Mouse (Mus musculus): ENCODE results near the gene Smg5. TPM values are rescaled to one million over a fixed set of nuclear protein-coding genes. Genes with fewer than 3 reads are reported as not detected.

The Smg5 gene
- polyA plus RNA-seq, 1 experiment from 2014 or later, result 15.9 TPM

GRCm38 (mm10) chr3:88328956-88329355 lies 7.1 kb upstream of the Smg5 start:
- Histone ChIP-seq H3K27me3 (ENCODE audit: control insufficient read depth, insufficient read depth, low read length) (no peaks in the 10 kb centered on the region), H3K27ac (replicated peaks) (no peak overlapping the region), H3K9ac (ENCODE audit: low read length) (no peak overlapping the region), H3K4me1 (replicated peaks; ENCODE audit: control insufficient read depth, insufficient read depth) (peaks cover 3% of the 10 kb centered on the region; the same call in 1 of the 2 replicates), H3K4me2 (replicated peaks; ENCODE audit: low read depth) (no peak overlapping the region), H3K9me3 (ENCODE audit: control insufficient read depth, low read length) (no peaks in the 10 kb centered on the region), H3K36me3 (ENCODE audit: control insufficient read depth, insufficient read depth, low read length) (peaks cover 9% of the 10 kb centered on the region), H3K4me3 (ENCODE audit: low read depth, low read length) (no peak overlapping the region)
- DNase-seq (ENCODE audit: low spot score) (no peak), ATAC-seq (ENCODE audit: low FRiP score, low TSS enrichment) (no peak)
- WGBS, result 53% methylated on average over 5 of the region's 5 CpGs
- TF ChIP-seq EP300 (optimal IDR thresholded peaks at IDR 0.05) (no peak), CTCF (IDR thresholded peaks at IDR 0.05; ENCODE audit: low read depth) (no peak)

GRCm38 (mm10) chr3:88331282-88331681 lies 4.8 kb upstream of the Smg5 start:
- TF ChIP-seq EP300 (optimal IDR thresholded peaks at IDR 0.05) (no peak), CTCF (IDR thresholded peaks at IDR 0.05; ENCODE audit: low read depth) (peak; percentile 74)
- no peak overlapping the region for H3K4me3 ChIP-seq (ENCODE audit: low read depth, low read length)
- ATAC-seq (ENCODE audit: low FRiP score, low TSS enrichment), result no peak
- no peak overlapping the region for H3K9ac ChIP-seq (ENCODE audit: low read length)
- H3K27me3 ChIP-seq (ENCODE audit: control insufficient read depth, insufficient read depth, low read length), result no peaks in the 10 kb centered on the region
- no peak overlapping the region for H3K4me2 ChIP-seq (replicated peaks; ENCODE audit: low read depth)
- H3K9me3 ChIP-seq (ENCODE audit: control insufficient read depth, low read length), result no peaks in the 10 kb centered on the region
- DNase-seq (ENCODE audit: low spot score), result peak; percentile 61
- no peak overlapping the region for H3K27ac ChIP-seq (replicated peaks)
- 42% methylated on average over 2 of the region's 2 CpGs for WGBS
- H3K36me3 ChIP-seq (ENCODE audit: control insufficient read depth, insufficient read depth, low read length), result peaks cover 9% of the 10 kb centered on the region
- H3K4me1 ChIP-seq (replicated peaks; ENCODE audit: control insufficient read depth, insufficient read depth), result no peaks in the 10 kb centered on the region

GRCm38 (mm10) chr3:88334029-88334658 lies 1.9 kb upstream of the Smg5 start:
- H3K27me3 ChIP-seq (ENCODE audit: control insufficient read depth, insufficient read depth, low read length), result no peaks in the 10 kb centered on the region
- peak; percentile 84 for ATAC-seq (ENCODE audit: low FRiP score, low TSS enrichment)
- 38% methylated on average over 12 of the region's 12 CpGs for WGBS

GRCm38 (mm10) chr3:88334902-88335435 lies 1.1 kb upstream of the Smg5 start:
- DNase-seq (ENCODE audit: low spot score) (no peak), ATAC-seq (ENCODE audit: low FRiP score, low TSS enrichment) (no peak)
- H3K9ac ChIP-seq (ENCODE audit: low read length), result peak overlapping the region; percentile 90
- 28% methylated on average over 3 of the region's 3 CpGs for WGBS
- H3K9me3 ChIP-seq (ENCODE audit: control insufficient read depth, low read length), result no peaks in the 10 kb centered on the region
- H3K27me3 ChIP-seq (ENCODE audit: control insufficient read depth, insufficient read depth, low read length), result no peaks in the 10 kb centered on the region
- peak overlapping the region; percentile 73 for H3K4me2 ChIP-seq (replicated peaks; ENCODE audit: low read depth)
- H3K4me1 ChIP-seq (replicated peaks; ENCODE audit: control insufficient read depth, insufficient read depth), result peaks cover 3% of the 10 kb centered on the region; the same call in 1 of the 2 replicates
- TF ChIP-seq CTCF (IDR thresholded peaks at IDR 0.05; ENCODE audit: low read depth) (no peak), EP300 (optimal IDR thresholded peaks at IDR 0.05) (no peak)
- peak overlapping the region; percentile 95 for H3K27ac ChIP-seq (replicated peaks)
- peaks cover 3% of the 10 kb centered on the region; the same call in 1 of the 2 replicates for H3K36me3 ChIP-seq (ENCODE audit: control insufficient read depth, insufficient read depth, low read length)
- H3K4me3 ChIP-seq (ENCODE audit: low read depth, low read length), result peak overlapping the region; percentile 81

More at GRCm38 (mm10) chr3:88334029-88334658, 1.9 kb upstream of the Smg5 start:
- TF ChIP-seq CTCF (IDR thresholded peaks at IDR 0.05; ENCODE audit: low read depth) (no peak), EP300 (optimal IDR thresholded peaks at IDR 0.05) (peak; percentile 77)
- Histone ChIP-seq H3K4me1 (replicated peaks; ENCODE audit: control insufficient read depth, insufficient read depth) (peaks cover 3% of the 10 kb centered on the region; the same call in 1 of the 2 replicates), H3K9ac (ENCODE audit: low read length) (peak overlapping the region; percentile 63), H3K4me3 (ENCODE audit: low read depth, low read length) (peak overlapping the region; percentile 37), H3K4me2 (replicated peaks; ENCODE audit: low read depth) (peak overlapping the region; percentile 52), H3K9me3 (ENCODE audit: control insufficient read depth, low read length) (no peaks in the 10 kb centered on the region), H3K36me3 (ENCODE audit: control insufficient read depth, insufficient read depth, low read length) (peaks cover 6% of the 10 kb centered on the region; the same call in 1 of the 2 replicates), H3K27ac (replicated peaks) (peak overlapping the region; percentile 95)
- peak; percentile 91 for DNase-seq (ENCODE audit: low spot score)

GRCm38 (mm10) chr3:88335436-88336053 lies 515 bp upstream of the Smg5 start:
- Histone ChIP-seq H3K4me3 (ENCODE audit: low read depth, low read length) (peak overlapping the region; percentile 81), H3K9ac (ENCODE audit: low read length) (peak overlapping the region; percentile 90), H3K36me3 (ENCODE audit: control insufficient read depth, insufficient read depth, low read length) (peaks cover 3% of the 10 kb centered on the region; the same call in 1 of the 2 replicates), H3K27me3 (ENCODE audit: control insufficient read depth, insufficient read depth, low read length) (no peaks in the 10 kb centered on the region), H3K4me2 (replicated peaks; ENCODE audit: low read depth) (peak overlapping the region; percentile 73), H3K4me1 (replicated peaks; ENCODE audit: control insufficient read depth, insufficient read depth) (peaks cover 3% of the 10 kb centered on the region; the same call in 1 of the 2 replicates), H3K27ac (replicated peaks) (peak overlapping the region; percentile 95), H3K9me3 (ENCODE audit: control insufficient read depth, low read length) (no peaks in the 10 kb centered on the region)
- DNase-seq (ENCODE audit: low spot score) (peak; percentile 30), ATAC-seq (ENCODE audit: low FRiP score, low TSS enrichment) (peak; percentile 35)
- WGBS, result under 1% methylated on average over 27 of the region's 27 CpGs
- TF ChIP-seq CTCF (IDR thresholded peaks at IDR 0.05; ENCODE audit: low read depth) (peak; percentile 26; the same call in 1 of the 2 replicates), EP300 (optimal IDR thresholded peaks at IDR 0.05) (no peak)
